Mouse (Mus musculus) limb, embryonic 10.5 days (tissue): ENCODE data around the gene Ears2. TPM values are rescaled to one million over a fixed set of nuclear protein-coding genes. Genes with fewer than 3 reads are reported as not detected.

ENCODE experiments used
- DNase-seq: peaks from one replicate; pipeline ENCODE4 v3.0.0-alpha.2; 2017; ENCODE audit warnings: low spot score
- H3K27ac ChIP-seq: fragments of 300-500 bp; sonication (generic); 2 replicates; pipeline ENCODE4 v1.5.1; 2016; ENCODE audit warnings: mild to moderate bottlenecking
- H3K27me3 ChIP-seq: fragments of 300-500 bp; sonication (generic); 2 replicates; pipeline ENCODE4 v1.6.1; 2016; ENCODE audit warnings: low read depth, mild to moderate bottlenecking; ENCODE audit not compliant: poor library complexity, severe bottlenecking
- H3K36me3 ChIP-seq: fragments of 300-500 bp; sonication (generic); 2 replicates; pipeline ENCODE4 v1.6.1; 2016; ENCODE audit warnings: mild to moderate bottlenecking, moderate library complexity
- H3K4me1 ChIP-seq: fragments of 300-500 bp; sonication (generic); 2 replicates; pipeline ENCODE4 v1.6.1; 2016
- H3K4me3 ChIP-seq: fragments of 300-500 bp; sonication (generic); 2 replicates; pipeline ENCODE4 v1.5.1; 2016; ENCODE audit warnings: mild to moderate bottlenecking, moderate library complexity
- H3K9me3 ChIP-seq: fragments of 300-500 bp; sonication (generic); replicated peaks from 2 replicates; pipeline ENCODE4 v1.6.1; 2016; ENCODE audit warnings: mild to moderate bottlenecking
- WGBS: fragments of 180-500 bp; shearing (Covaris S2); methylation state at CpG from one replicate; pipeline ENCODE4 v1.1.7; 2016; 5-methylcytosine and 5-hydroxymethylcytosine counted together
- polyA plus RNA-seq: library from polyadenylated mRNA; unstranded; fragments of >200 nt; fragmentation: Nextera tagmentation; extraction: Ambion mirVana; gene quantifications from 2 replicates; pipeline ENCODE4 v1.2.1, GENCODE M21; 2016

Gene Ears2
- polyA plus RNA-seq, 1 experiment from 2014 or later, result 20.0 TPM

GRCm38 (mm10) chr7:122067517-122068381, 686 bp upstream of the Ears2 start:
- Histone ChIP-seq H3K4me1 (peaks cover 29% of the 10 kb centered on the region), H3K9me3 (no peaks in the 10 kb centered on the region), H3K27me3 (no peaks in the 10 kb centered on the region), H3K27ac (peak overlapping the region; percentile 97), H3K36me3 (peaks cover 47% of the 10 kb centered on the region), H3K4me3 (peak overlapping the region; percentile 99)
- 2% methylated on average over 58 of the region's 58 CpGs for WGBS
- no peak for DNase-seq

- Histone ChIP-seq H3K9me3 (no peaks in the 10 kb centered on the region), H3K36me3 (peaks cover 46% of the 10 kb centered on the region), H3K4me1 (peaks cover 29% of the 10 kb centered on the region), H3K27me3 (no peaks in the 10 kb centered on the region), H3K27ac (peak overlapping the region; percentile 97), H3K4me3 (peak overlapping the region; percentile 99)
- DNase-seq, result no peak
- 21% methylated on average over 31 of the region's 31 CpGs for WGBS
Observed at GRCm38 (mm10) chr7:122066102-122066944, 740 bp downstream of the Ears2 start.

- no peak overlapping the region for H3K27ac ChIP-seq
- no peaks in the 10 kb centered on the region for H3K27me3 ChIP-seq
- peaks cover 29% of the 10 kb centered on the region for H3K4me1 ChIP-seq
- peaks cover 46% of the 10 kb centered on the region for H3K36me3 ChIP-seq
- H3K9me3 ChIP-seq, result no peaks in the 10 kb centered on the region
- no peak for DNase-seq
- 90% methylated on average over 1 of the region's 1 CpGs for WGBS
- H3K4me3 ChIP-seq, result peak overlapping the region; percentile 99; the same call in 1 of the 2 replicates
Observed at GRCm38 (mm10) chr7:122065656-122066055, 1.4 kb downstream of the Ears2 start.

- H3K9me3 ChIP-seq, result no peaks in the 10 kb centered on the region
- no peak overlapping the region for H3K4me3 ChIP-seq
- 91% methylated on average over 5 of the region's 5 CpGs for WGBS
- H3K4me1 ChIP-seq, result no peaks in the 10 kb centered on the region
- H3K36me3 ChIP-seq, result peaks cover 84% of the 10 kb centered on the region
- H3K27me3 ChIP-seq, result no peaks in the 10 kb centered on the region
- no peak overlapping the region for H3K27ac ChIP-seq
- DNase-seq, result no peak
Observed at GRCm38 (mm10) chr7:122056633-122057032, 10.4 kb downstream of the Ears2 start.

- Histone ChIP-seq H3K4me1 (no peaks in the 10 kb centered on the region), H3K9me3 (no peaks in the 10 kb centered on the region), H3K36me3 (peaks cover 83% of the 10 kb centered on the region), H3K4me3 (no peak overlapping the region), H3K27ac (no peak overlapping the region), H3K27me3 (no peaks in the 10 kb centered on the region)
- WGBS, result 97% methylated on average over 1 of the region's 1 CpGs
- no peak for DNase-seq
Observed at GRCm38 (mm10) chr7:122050834-122051233, 16.2 kb downstream of the Ears2 start.

GRCm38 (mm10) chr7:122048191-122048590, 18.9 kb downstream of the Ears2 start:
- no peak overlapping the region for H3K27ac ChIP-seq
- H3K27me3 ChIP-seq, result no peaks in the 10 kb centered on the region
- 96% methylated on average over 9 of the region's 9 CpGs for WGBS
- H3K4me1 ChIP-seq, result no peaks in the 10 kb centered on the region
- DNase-seq, result no peak
- no peaks in the 10 kb centered on the region for H3K9me3 ChIP-seq
- H3K36me3 ChIP-seq, result peaks cover 67% of the 10 kb centered on the region
- no peak overlapping the region for H3K4me3 ChIP-seq

GRCm38 (mm10) chr7:122046813-122047212, 20.2 kb downstream of the Ears2 start:
- Histone ChIP-seq H3K27me3 (no peaks in the 10 kb centered on the region), H3K9me3 (no peaks in the 10 kb centered on the region), H3K27ac (no peak overlapping the region), H3K4me1 (no peaks in the 10 kb centered on the region), H3K4me3 (no peak overlapping the region), H3K36me3 (peaks cover 64% of the 10 kb centered on the region)
- WGBS, result 93% methylated on average over 2 of the region's 2 CpGs
- no peak for DNase-seq

- H3K9me3 ChIP-seq, result no peaks in the 10 kb centered on the region
- H3K4me3 ChIP-seq, result no peak overlapping the region
- DNase-seq, result no peak
- 97% methylated on average over 1 of the region's 1 CpGs for WGBS
- H3K27ac ChIP-seq, result no peak overlapping the region
- H3K36me3 ChIP-seq, result peaks cover 65% of the 10 kb centered on the region
- no peaks in the 10 kb centered on the region for H3K4me1 ChIP-seq
- no peaks in the 10 kb centered on the region for H3K27me3 ChIP-seq
Observed at GRCm38 (mm10) chr7:122045711-122046110, 21.4 kb downstream of the Ears2 start.

GRCm38 (mm10) chr7:122045181-122045634, 21.9 kb downstream of the Ears2 start:
- H3K27me3 ChIP-seq, result no peaks in the 10 kb centered on the region
- H3K9me3 ChIP-seq, result no peaks in the 10 kb centered on the region
- no peak for DNase-seq
- peaks cover 64% of the 10 kb centered on the region for H3K36me3 ChIP-seq
- H3K4me3 ChIP-seq, result no peak overlapping the region
- no peak overlapping the region for H3K27ac ChIP-seq
- 91% methylated on average over 4 of the region's 4 CpGs for WGBS
- H3K4me1 ChIP-seq, result no peaks in the 10 kb centered on the region

GRCm38 (mm10) chr7:122044106-122044505, 23.0 kb downstream of the Ears2 start:
- H3K27me3 ChIP-seq, result no peaks in the 10 kb centered on the region
- no peak for DNase-seq
- peaks cover 67% of the 10 kb centered on the region for H3K36me3 ChIP-seq
- H3K27ac ChIP-seq, result no peak overlapping the region
- no peaks in the 10 kb centered on the region for H3K4me1 ChIP-seq
- no peaks in the 10 kb centered on the region for H3K9me3 ChIP-seq
- 91% methylated on average over 8 of the region's 8 CpGs for WGBS
- H3K4me3 ChIP-seq, result no peak overlapping the region

GRCm38 (mm10) chr7:122034348-122034747, 32.7 kb downstream of the Ears2 start:
- 27% methylated on average over 2 of the region's 2 CpGs for WGBS
- no peaks in the 10 kb centered on the region for H3K9me3 ChIP-seq

GRCm38 (mm10) chr7:122033371-122033770, 33.7 kb downstream of the Ears2 start:
- Histone ChIP-seq H3K4me3 (no peak overlapping the region), H3K4me1 (peaks cover 9% of the 10 kb centered on the region), H3K27ac (no peak overlapping the region), H3K27me3 (no peaks in the 10 kb centered on the region), H3K36me3 (peaks cover 12% of the 10 kb centered on the region), H3K9me3 (no peaks in the 10 kb centered on the region)
- no peak for DNase-seq
- WGBS, result 70% methylated on average over 3 of the region's 3 CpGs

More at GRCm38 (mm10) chr7:122034348-122034747, 32.7 kb downstream of the Ears2 start:
- Histone ChIP-seq H3K27ac (no peak overlapping the region), H3K27me3 (no peaks in the 10 kb centered on the region), H3K4me1 (peaks cover 9% of the 10 kb centered on the region), H3K4me3 (no peak overlapping the region), H3K36me3 (peaks cover 22% of the 10 kb centered on the region)
- DNase-seq, result no peak

- peaks cover 26% of the 10 kb centered on the region for H3K4me1 ChIP-seq
- H3K27me3 ChIP-seq, result no peaks in the 10 kb centered on the region
- H3K9me3 ChIP-seq, result no peaks in the 10 kb centered on the region
- no peak overlapping the region for H3K27ac ChIP-seq
- no peak for DNase-seq
- peaks cover 16% of the 10 kb centered on the region for H3K36me3 ChIP-seq
- H3K4me3 ChIP-seq, result no peak overlapping the region
- 96% methylated on average over 2 of the region's 2 CpGs for WGBS
Observed at GRCm38 (mm10) chr7:122022131-122022530, 44.9 kb downstream of the Ears2 start.
